Mouse (Mus musculus) MEL (cell line): ENCODE data around the gene Upb1.

Source experiments
- CTCF ChIP-seq, 3 experiments: IDR thresholded peaks in 2 of 3; conservative IDR thresholded peaks in 1 of 3; 2 replicates each; pipeline ENCODE4 v1.5.1; 2011 to 2012; ENCODE audit warnings: low read length in 3 of 3, low read depth in 2 of 3, mild to moderate bottlenecking in 2 of 3, improper control_type of control experiment in 1 of 3, inconsistent platforms in 1 of 3, mixed read lengths in 1 of 3, moderate library complexity in 1 of 3; ENCODE audit not compliant: control insufficient read depth in 1 of 3, insufficient read depth in 1 of 3, poor library complexity in 1 of 3, severe bottlenecking in 1 of 3
- POLR2A ChIP-seq, 2 experiments: IDR thresholded peaks; 2 replicates each; pipeline ENCODE4 v1.6.1; 2011 to 2012; ENCODE audit warnings: low read length in 2 of 2, mild to moderate bottlenecking in 2 of 2, control low read depth in 1 of 2, improper control_type of control experiment in 1 of 2, low read depth in 1 of 2, moderate library complexity in 1 of 2; ENCODE audit not compliant: control insufficient read depth in 1 of 2, insufficient read depth in 1 of 2, poor library complexity in 1 of 2

DNA sequence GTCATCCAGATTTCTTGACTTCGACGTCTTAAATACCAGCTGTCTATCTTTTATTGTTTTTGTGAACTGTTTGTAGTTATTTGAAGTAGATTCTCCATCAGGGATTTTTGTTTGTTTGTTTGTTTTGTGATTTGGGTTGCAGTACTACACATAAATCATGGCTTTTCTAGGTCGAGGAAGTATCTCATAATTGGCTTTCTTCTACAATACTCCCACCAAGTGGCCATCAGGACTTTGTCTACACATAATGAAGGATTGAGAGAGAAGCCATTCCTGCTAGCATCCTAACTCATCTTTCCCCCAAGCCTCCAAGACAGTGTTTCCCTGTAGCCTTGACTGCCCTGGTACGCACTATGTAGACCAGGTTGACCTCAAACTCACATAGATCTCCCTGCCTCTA is 10.1 kb upstream of the Upb1 start:
- TF ChIP-seq POLR2A (IDR thresholded peaks at IDR 0.05; ENCODE audit: control insufficient read depth in 1 of 2, insufficient read depth in 1 of 2, low read depth in 1 of 2, low read length in 2 of 2, poor library complexity in 1 of 2) = no peak
- TF ChIP-seq CTCF (IDR thresholded peaks at IDR 0.05 in 2 of 3, conservative IDR thresholded peaks at IDR 0.05 in 1 of 3; ENCODE audit: control insufficient read depth in 1 of 3, insufficient read depth in 1 of 3, low read depth in 2 of 3, low read length in 3 of 3, poor library complexity in 1 of 3, severe bottlenecking in 1 of 3) = no peak; a peak in 1 of 6 replicates
